Mouse (Mus musculus) spleen, postnatal 4 days (tissue): ENCODE measurements at regions not wholly inside any gene's neighbourhood (a gene's known extent, or its start where the extent isn't known, plus 50 kb on each side); places are given as distances from the start of the nearest gene placed in this dataset.

ENCODE experiments used
- DNase-seq, 2 experiments: peaks; one replicate each; pipeline ENCODE4 v3.0.0; 2022; ENCODE audit warnings: low spot score in 2 of 2

DNA sequence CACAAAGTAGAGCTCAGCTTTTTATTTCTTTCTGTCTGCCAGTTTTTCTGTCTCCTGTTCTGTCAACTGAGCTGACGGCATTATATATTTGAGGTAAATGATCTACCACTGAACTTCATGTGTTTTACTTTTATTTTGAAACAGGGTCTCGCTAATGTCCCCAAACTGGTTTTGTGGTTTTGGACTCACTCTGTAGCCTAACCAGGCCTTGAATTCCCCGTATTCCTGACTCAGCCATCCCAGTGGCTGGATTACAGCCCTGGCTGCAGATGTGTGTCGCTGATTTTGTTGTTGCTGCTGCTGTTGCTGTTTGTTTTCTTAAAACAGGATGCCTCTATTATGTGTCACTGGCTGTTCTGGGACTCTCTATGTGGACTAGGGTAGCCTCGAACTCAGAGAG is 317.3 kb upstream of the Irx1 start:
- no peak for DNase-seq

DNA sequence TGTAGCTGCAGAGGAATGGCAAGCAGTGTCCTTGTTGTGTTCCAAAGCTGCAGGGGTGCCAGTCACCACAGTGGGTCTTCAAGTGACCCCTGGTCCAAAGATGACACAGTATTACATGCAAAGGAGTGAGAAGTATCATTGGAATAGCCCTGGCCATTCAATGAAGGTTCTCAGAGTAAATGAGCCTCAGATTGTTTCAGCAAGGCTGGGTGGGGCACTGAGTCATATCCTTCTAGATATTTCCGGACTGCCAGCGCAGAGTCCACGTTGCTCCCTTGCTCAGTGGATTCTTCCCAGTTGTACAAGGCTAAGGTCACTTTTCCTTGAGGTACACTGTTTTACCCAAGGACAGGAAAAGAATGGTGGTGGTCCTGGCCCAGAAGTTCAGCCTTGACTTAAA is 319.2 kb upstream of the Irx1 start:
- no peak for DNase-seq

- DNase-seq: no peak
Observed at GRCm38 (mm10) chr13:72283701-72284100, 320.2 kb upstream of the Irx1 start.

DNA sequence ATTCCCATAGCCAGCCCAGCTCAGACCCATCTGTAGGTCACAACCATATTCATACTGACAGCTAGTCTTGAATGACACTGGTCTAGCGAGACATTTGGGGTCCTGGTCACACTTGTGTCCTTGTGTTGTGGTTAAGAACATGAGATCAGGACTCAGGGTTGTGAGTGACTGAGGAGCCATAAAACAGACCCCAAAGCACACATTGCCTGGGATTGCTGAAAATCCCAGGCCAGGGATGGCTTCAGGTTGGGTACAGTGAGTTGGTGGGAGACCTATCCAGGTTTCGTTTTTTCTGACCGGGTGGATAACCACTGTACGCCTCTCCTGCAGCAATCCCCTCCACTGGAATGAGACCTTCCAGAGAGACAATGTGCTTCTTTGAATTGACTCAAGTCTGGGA is 322.8 kb upstream of the Irx1 start:
- no peak for DNase-seq

- no peak for DNase-seq
Observed at GRCm38 (mm10) chr13:72288381-72289092, 325.0 kb upstream of the Irx1 start.

GRCm38 (mm10) chr13:72289093-72289501 is 325.6 kb upstream of the Irx1 start:
- DNase-seq: no peak

DNA sequence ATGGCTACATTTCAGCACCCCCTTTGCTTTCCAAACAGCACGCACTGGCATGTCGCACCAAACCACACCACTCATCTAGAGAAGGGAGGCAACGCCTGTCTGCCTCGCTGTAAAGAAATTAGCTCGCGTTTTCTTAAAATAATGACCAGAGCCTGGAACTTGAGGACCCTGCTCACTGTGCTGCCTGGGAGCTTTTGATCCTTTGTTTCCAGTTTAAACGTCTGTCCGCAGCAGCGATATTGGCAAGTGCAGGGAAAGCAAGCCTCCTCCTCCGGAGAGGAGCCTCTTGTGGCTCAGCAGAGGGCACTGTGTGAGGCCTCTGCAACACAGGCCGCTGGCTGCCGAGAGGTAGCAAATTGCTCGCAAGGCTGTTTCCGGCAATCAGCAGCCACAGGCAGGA is 328.8 kb upstream of the Irx1 start:
- no peak for DNase-seq

- DNase-seq: no peak
Observed at GRCm38 (mm10) chr13:72293059-72293694, 329.7 kb upstream of the Irx1 start.

- DNase-seq: no peak
Observed at GRCm38 (mm10) chr13:72298264-72298870, 330.3 kb upstream of the Irx2 start.

- DNase-seq: no peak
Observed at GRCm38 (mm10) chr13:72299660-72300059, 329.0 kb upstream of the Irx2 start.

GRCm38 (mm10) chr13:72301114-72301513 is 327.5 kb upstream of the Irx2 start:
- no peak for DNase-seq

GRCm38 (mm10) chr13:72301841-72302240 is 326.8 kb upstream of the Irx2 start:
- DNase-seq: no peak

GRCm38 (mm10) chr13:72302436-72303125 is 326.0 kb upstream of the Irx2 start:
- no peak for DNase-seq

DNA sequence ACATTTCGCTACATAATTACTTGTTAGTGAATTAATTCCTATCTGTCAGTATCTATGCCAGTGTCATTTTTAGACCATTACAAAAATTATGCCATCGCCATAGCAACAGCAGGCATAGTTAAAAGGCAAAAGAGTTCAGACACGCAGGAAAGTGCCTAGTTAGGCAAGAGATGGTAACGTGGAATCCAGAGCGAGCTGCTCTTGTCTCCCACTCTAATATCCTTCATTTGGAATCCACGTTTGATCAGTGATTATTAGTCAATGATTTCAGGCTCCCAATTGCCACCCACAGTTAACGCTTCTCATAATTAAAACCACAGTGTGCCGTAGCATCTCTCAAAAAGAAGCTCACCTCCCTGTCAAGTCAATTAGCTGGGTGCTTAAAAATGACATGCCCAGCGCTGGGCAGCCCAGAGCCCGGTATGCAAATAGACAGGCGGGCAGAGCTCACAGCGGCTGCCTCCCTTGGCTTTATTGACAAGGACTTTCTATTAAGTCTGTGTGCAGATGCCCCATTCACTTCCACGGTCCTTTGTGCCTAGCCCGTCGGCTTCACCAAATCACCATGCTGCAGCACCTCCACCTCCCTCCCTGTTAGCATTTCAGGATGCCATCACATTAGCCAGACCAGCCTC is 325.4 kb upstream of the Irx2 start:
- DNase-seq: peak in 1 of 2 experiments; percentile 16

GRCm38 (mm10) chr13:72324041-72324690 is 304.5 kb upstream of the Irx2 start:
- DNase-seq: no peak

GRCm38 (mm10) chr13:72326201-72326600 is 302.4 kb upstream of the Irx2 start:
- DNase-seq: peak in 1 of 2 experiments; percentile 20

DNA sequence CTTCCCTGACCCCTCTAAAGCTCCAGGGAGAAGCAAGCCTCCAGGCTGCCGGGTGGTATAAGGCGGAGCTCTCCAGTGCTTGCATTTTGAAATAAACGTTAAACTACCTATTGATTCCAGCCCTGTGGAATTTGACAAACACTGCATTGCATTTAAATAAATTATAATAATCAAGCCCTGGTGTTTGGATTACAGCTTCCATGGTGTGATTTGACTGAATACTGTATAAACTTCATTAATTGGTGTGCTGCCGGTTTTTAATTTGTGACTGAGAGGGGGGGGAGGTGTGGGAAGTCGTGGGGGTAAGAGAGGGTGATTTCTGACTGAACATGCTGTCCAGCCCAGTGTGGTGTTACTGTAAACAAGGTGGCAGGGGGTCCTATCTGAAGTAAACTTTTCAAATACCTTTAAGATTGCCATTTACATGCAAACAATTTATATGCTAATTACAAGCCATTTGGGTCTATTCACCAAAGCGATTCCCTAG is 282.9 kb upstream of the Irx2 start:
- DNase-seq: no peak

GRCm38 (mm10) chr13:72346207-72346943 is 282.2 kb upstream of the Irx2 start:
- DNase-seq: no peak

- no peak for DNase-seq
Observed at GRCm38 (mm10) chr13:72346944-72347586, 281.6 kb upstream of the Irx2 start.

GRCm38 (mm10) chr13:72352641-72353181 is 275.9 kb upstream of the Irx2 start:
- no peak for DNase-seq
